Mouse (Mus musculus) bone marrow, adult 2 months (tissue): ENCODE measurements at regions not wholly inside any gene's neighbourhood (a gene's known extent, or its start where the extent isn't known, plus 50 kb on each side); places are given as distances from the start of the nearest gene placed in this dataset.

ENCODE experiments used
- H3K27ac ChIP-seq: fragments of 200-500 bp; 2 replicates; pipeline ENCODE4 v1.5.1; 2012; ENCODE audit warnings: low read depth, mild to moderate bottlenecking, control low read depth, inconsistent platforms, low read length; ENCODE audit not compliant: control insufficient read depth, poor library complexity, insufficient read depth
- H3K4me1 ChIP-seq: fragments of 200-500 bp; 2 replicates; pipeline ENCODE4 v1.6.1; 2011; ENCODE audit warnings: low read length; ENCODE audit not compliant: control insufficient read depth, insufficient read depth
- H3K4me3 ChIP-seq: fragments of 200-500 bp; replicated peaks from 2 replicates; pipeline ENCODE3; 2011; ENCODE audit warnings: mild to moderate bottlenecking, low read depth, low read length, control low read depth; ENCODE audit not compliant: control insufficient read depth
- CTCF ChIP-seq: fragments of 200-500 bp; IDR thresholded peaks from 2 replicates; pipeline ENCODE4 v1.5.1; 2011; ENCODE audit warnings: low read length, control low read depth; ENCODE audit not compliant: control insufficient read depth, insufficient read depth
- POLR2A ChIP-seq: fragments of 200-500 bp; IDR thresholded peaks from 2 replicates; pipeline ENCODE4 v1.6.1; 2011; ENCODE audit warnings: low read depth, mild to moderate bottlenecking, control low read depth, low read length, borderline replicate concordance; ENCODE audit not compliant: control insufficient read depth
- WGBS: fragments of 180-500 bp; shearing (Covaris S2); methylation state at CpG from one replicate; pipeline ENCODE4 v1.1.7; 2018; 5-methylcytosine and 5-hydroxymethylcytosine counted together

- TF ChIP-seq CTCF (no peak), POLR2A (no peak)
- Histone ChIP-seq H3K4me3 (no peak overlapping the region), H3K27ac (no peak overlapping the region), H3K4me1 (no peaks in the 10 kb centered on the region)
- 74% methylated on average over 2 of the region's 2 CpGs for WGBS
Measured at GRCm38 (mm10) chr14:120679072-120679471, 200.8 kb downstream of the Rap2a start.

DNA sequence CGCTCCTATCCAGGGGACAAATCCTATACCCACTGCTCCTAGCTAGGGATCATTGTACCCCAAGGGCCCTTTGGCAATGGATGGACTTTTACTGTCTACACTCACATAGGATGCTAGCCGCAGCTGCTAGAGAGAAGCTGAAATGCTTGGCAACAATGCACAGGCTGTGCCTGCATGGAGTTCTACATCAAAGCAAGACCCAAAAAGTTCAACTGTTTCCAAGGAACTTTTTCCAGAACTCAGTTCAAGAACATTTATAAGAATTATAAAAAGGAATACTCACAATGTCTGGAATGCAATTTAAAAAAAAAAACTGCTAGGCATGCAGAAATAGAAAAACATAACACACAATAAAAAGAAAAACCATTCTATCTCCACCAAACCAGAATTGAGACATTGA is 202.0 kb downstream of the Rap2a start:
- no peak overlapping the region for H3K4me3 ChIP-seq
- H3K4me1 ChIP-seq, result no peaks in the 10 kb centered on the region
- 81% methylated on average over 2 of the region's 2 CpGs for WGBS
- H3K27ac ChIP-seq, result no peak overlapping the region
- TF ChIP-seq CTCF (no peak), POLR2A (no peak)

DNA sequence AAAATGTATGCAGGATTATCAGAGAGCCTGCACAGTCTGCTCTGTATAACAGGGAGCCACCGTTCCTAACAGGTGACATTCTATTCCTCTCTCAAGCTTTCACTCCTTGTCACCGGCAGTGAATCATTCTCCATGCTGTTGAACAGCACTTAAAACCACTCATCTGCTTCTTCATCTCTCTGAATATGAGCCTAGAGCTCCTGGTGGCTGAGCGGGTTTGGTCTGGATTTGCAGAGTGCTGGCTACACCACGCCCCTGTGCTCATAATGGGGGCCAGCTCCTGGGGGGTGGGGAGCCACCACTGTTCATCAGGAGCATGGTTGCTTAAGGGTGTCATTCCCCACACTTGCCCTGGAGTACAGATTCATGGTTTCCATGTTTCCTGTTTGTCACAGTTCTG is 207.0 kb downstream of the Rap2a start:
- Histone ChIP-seq H3K4me3 (no peak overlapping the region), H3K27ac (no peak overlapping the region), H3K4me1 (no peaks in the 10 kb centered on the region)
- WGBS, result 88% methylated on average over 4 of the region's 4 CpGs
- TF ChIP-seq CTCF, result no peak
- no peak for TF ChIP-seq POLR2A

DNA sequence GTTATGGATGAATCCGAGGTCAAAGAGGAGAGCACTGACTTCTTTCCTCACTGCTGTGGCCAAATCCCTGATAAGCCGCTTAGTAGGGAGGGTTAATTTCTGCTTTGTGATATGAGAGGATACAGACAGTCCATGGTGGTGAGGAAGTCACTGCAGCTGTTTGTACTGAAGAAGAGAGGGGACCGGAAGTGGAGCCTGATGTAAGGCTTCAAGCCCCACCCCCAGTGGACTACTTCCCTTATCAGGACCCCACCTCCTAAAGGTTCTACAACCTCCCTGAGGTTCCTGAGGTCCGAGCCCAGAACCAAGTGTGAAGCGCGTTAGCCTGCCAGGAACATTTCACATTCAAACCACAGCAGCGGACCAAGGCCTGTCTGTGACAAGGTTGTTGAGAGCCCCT is 207.6 kb downstream of the Rap2a start:
- TF ChIP-seq POLR2A (no peak), CTCF (no peak)
- H3K4me1 ChIP-seq, result no peaks in the 10 kb centered on the region
- WGBS, result 61% methylated on average over 7 of the region's 7 CpGs
- no peak overlapping the region for H3K27ac ChIP-seq
- no peak overlapping the region for H3K4me3 ChIP-seq

DNA sequence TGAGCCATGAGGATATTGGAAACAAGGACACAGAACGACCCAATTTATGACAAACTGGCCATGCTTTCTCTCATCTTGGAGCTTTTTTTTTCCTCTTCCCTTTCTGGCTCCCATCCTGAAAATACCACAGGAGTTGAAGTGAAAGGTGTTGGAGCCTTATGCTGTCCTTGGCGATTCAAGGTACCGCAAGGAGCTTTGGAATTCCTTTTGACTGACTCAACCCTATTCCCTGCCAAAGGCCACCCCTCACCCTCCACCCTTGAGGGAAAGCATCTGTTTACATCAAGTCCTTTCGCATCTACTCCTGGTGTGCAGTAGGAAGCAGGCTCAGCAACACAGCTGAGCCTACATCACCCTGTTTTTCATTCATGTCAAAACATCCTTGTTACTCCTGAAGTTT is 208.5 kb downstream of the Rap2a start:
- 92% methylated on average over 4 of the region's 4 CpGs for WGBS
- no peak for TF ChIP-seq CTCF
- H3K4me1 ChIP-seq, result no peaks in the 10 kb centered on the region
- no peak overlapping the region for H3K4me3 ChIP-seq
- H3K27ac ChIP-seq, result no peak overlapping the region

DNA sequence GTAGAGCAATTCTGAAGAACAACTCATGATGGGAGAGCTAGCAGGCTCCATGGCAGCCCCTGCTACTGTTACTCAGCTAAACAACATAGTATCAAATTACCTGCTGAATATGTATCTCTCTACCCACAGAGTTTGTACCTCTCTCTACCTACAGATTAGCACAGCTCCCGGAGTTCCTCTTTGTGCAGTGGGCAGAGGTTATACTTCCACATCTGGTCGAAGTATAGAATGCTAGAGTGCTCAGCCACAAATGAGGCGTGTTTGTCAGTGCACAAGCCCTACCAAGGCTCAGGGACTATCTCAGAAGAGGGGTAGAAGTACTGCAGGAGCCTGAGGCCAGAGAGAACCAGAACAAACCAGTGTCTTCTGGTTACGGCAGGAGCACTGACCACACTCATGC is 211.6 kb upstream of the Ipo5 start:
- Histone ChIP-seq H3K4me3 (no peak overlapping the region), H3K27ac (no peak overlapping the region), H3K4me1 (no peaks in the 10 kb centered on the region; the same call in 1 of the 2 replicates)
- TF ChIP-seq CTCF (no peak), POLR2A (no peak)
- WGBS, result 27% methylated on average over 4 of the region's 4 CpGs

- TF ChIP-seq CTCF (no peak), POLR2A (no peak)
- 81% methylated on average over 4 of the region's 4 CpGs for WGBS
- Histone ChIP-seq H3K4me3 (no peak overlapping the region), H3K4me1 (no peaks in the 10 kb centered on the region), H3K27ac (no peak overlapping the region)
Measured at GRCm38 (mm10) chr14:120705301-120705801, 205.7 kb upstream of the Ipo5 start.

DNA sequence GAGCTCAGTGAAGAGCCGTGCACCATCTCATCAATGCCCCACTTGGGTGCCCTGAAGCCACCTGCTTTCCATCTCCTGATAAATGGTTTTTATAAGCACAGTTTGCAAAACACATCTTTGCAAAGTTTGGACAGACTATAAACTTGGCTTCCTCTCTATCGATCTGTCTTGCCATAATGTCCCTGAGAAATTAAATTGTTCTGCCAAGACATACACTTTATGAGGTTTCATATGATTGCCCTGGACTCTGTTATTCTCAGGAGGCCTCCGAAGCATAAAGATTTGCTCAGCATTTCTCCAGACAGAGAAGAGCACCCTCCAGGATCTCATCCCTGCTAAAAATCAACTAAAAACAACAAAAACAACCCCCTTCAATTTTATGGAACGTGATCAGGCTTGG is 200.2 kb upstream of the Ipo5 start:
- H3K4me3 ChIP-seq, result no peak overlapping the region
- H3K27ac ChIP-seq, result no peak overlapping the region
- no peak for TF ChIP-seq CTCF
- TF ChIP-seq POLR2A, result no peak
- H3K4me1 ChIP-seq, result no peaks in the 10 kb centered on the region
- 73% methylated on average over 4 of the region's 4 CpGs for WGBS
